Mouse (Mus musculus) forebrain, embryonic 14.5 days (tissue): ENCODE data around the gene Olfr6. TPM values are rescaled to one million over a fixed set of nuclear protein-coding genes. Genes with fewer than 3 reads are reported as not detected.
"Not testable (repeated sequence)": the region's sequence is repeated elsewhere in the genome, so short reads cannot be mapped to it uniquely, and the experiment has no call there.

Experiments
- ATAC-seq: fragments of 200-750 bp; cut with Nextera tagmentation; 2 replicates; pipeline ENCODE4 v1.8.0; 2017; ENCODE audit warnings: mild to moderate bottlenecking, moderate library complexity
- DNase-seq: peaks from one replicate; pipeline ENCODE4 v3.0.0-alpha.2; 2015; ENCODE audit warnings: low spot score
- H3K27ac ChIP-seq: fragments of 300-500 bp; sonication (generic); 2 replicates; pipeline ENCODE4 v1.5.1; 2014; ENCODE audit warnings: low read depth, mild to moderate bottlenecking, control low read depth, low read length, moderate library complexity
- H3K27me3 ChIP-seq: fragments of 300-500 bp; sonication (generic); replicated peaks from 2 replicates; pipeline ENCODE4 v1.6.1; 2014; ENCODE audit warnings: low read length, control low read depth, mixed read lengths; ENCODE audit not compliant: control insufficient read depth, insufficient read depth
- H3K36me3 ChIP-seq: fragments of 300-500 bp; sonication (generic); 2 replicates; pipeline ENCODE4 v1.6.1; 2014; ENCODE audit warnings: low read length, control low read depth; ENCODE audit not compliant: control insufficient read depth, insufficient read depth
- H3K4me1 ChIP-seq: fragments of 300-500 bp; sonication (generic); 2 replicates; pipeline ENCODE4 v1.6.1; 2014; ENCODE audit warnings: antibody characterized with exemption, low read length, control low read depth; ENCODE audit not compliant: control insufficient read depth, insufficient read depth
- H3K4me2 ChIP-seq: fragments of 300-500 bp; sonication (generic); 2 replicates; pipeline ENCODE4 v1.6.1; 2014; ENCODE audit warnings: mild to moderate bottlenecking, control low read depth, low read length
- H3K4me3 ChIP-seq: fragments of 300-500 bp; sonication (generic); 2 replicates; pipeline ENCODE4 v1.5.1; 2014; ENCODE audit warnings: low read depth, low read length, control low read depth
- H3K9ac ChIP-seq: fragments of 300-500 bp; sonication (generic); 2 replicates; pipeline ENCODE4 v1.6.1; 2014; ENCODE audit warnings: mild to moderate bottlenecking, low read length, control low read depth, moderate library complexity
- H3K9me3 ChIP-seq: fragments of 300-500 bp; sonication (generic); replicated peaks from 2 replicates; pipeline ENCODE4 v1.6.1; 2016; ENCODE audit warnings: low read length, control low read depth, mixed read lengths; ENCODE audit not compliant: control insufficient read depth
- WGBS: fragments of 180-500 bp; shearing (Covaris S2); extraction: QIAGEN DNeasy Blood & Tissue Kit; methylation state at CpG from one replicate; pipeline ENCODE4 v1.1.7; 2014; 5-methylcytosine and 5-hydroxymethylcytosine counted together
- polyA plus RNA-seq: library from polyadenylated mRNA; unstranded; fragments of >200 nt; fragmentation: Nextera tagmentation; extraction: Ambion mirVana; gene quantifications from 2 replicates; pipeline ENCODE4 v1.2.1, GENCODE M21; 2014

Gene Olfr6
- polyA plus RNA-seq, 1 experiment from 2014 or later: not detected

- DNase-seq, H3K9me3 ChIP-seq, H3K9ac ChIP-seq, ATAC-seq, H3K4me3 ChIP-seq, H3K4me2 ChIP-seq, H3K27me3 ChIP-seq, H3K36me3 ChIP-seq, H3K27ac ChIP-seq, H3K4me1 ChIP-seq: not testable (repeated sequence)
- WGBS: 91% methylated on average over 6 of the region's 7 CpGs
Observed at GRCm38 (mm10) chr7:106920961-106921360, 42.8 kb downstream of the Olfr6 start.

- Histone ChIP-seq H3K27ac (no peak within 1 kb of the TSS), H3K9ac (no peak within 1 kb of the TSS), H3K9me3 (no peaks in the 10 kb centered on the region), H3K4me3 (no peak within 1 kb of the TSS), H3K4me2 (no peak within 1 kb of the TSS), H3K36me3 (no peaks in the 10 kb centered on the region), H3K27me3 (no peaks in the 10 kb centered on the region), H3K4me1 (no peaks in the 10 kb centered on the region)
- DNase-seq (no peak), ATAC-seq (no peak)
- WGBS: 62% methylated on average over 2 of the region's 2 CpGs
Observed at GRCm38 (mm10) chr7:106907676-106908075, 56.1 kb downstream of the Olfr6 start, which contains the start of gene Olfr1532-ps1. Olfr1532-ps1 (plus strand) TSS chr7:106908001.

Other genes with a start within 250 kb of the Olfr6 start
- not detected in 2 replicates for gene Olfr695, start 247.5 kb downstream of the Olfr6 start, polyA plus RNA-seq
- not detected in 2 replicates for gene Olfr697, start 221.5 kb downstream of the Olfr6 start, polyA plus RNA-seq
- not detected in 2 replicates for gene Olfr698, start 208.5 kb downstream of the Olfr6 start, polyA plus RNA-seq
- not detected in 2 replicates for gene Olfr699, start 170.7 kb downstream of the Olfr6 start, polyA plus RNA-seq
- gene Olfr700, start 155.1 kb downstream of the Olfr6 start, polyA plus RNA-seq: not detected in 2 replicates
- not detected in 2 replicates for gene Olfr701, start 149.8 kb downstream of the Olfr6 start, polyA plus RNA-seq
- not detected in 2 replicates for gene Olfr702, start 130.0 kb downstream of the Olfr6 start, polyA plus RNA-seq
- not detected in 2 replicates for gene Olfr703, start 120.6 kb downstream of the Olfr6 start, polyA plus RNA-seq
- not detected in 2 replicates for gene Olfr704, start 100.8 kb downstream of the Olfr6 start, polyA plus RNA-seq
- not detected in 2 replicates for gene Olfr705, start 87.0 kb downstream of the Olfr6 start, polyA plus RNA-seq
- gene Olfr706, start 75.8 kb downstream of the Olfr6 start, polyA plus RNA-seq: not detected in 2 replicates
- gene Olfr707, start 62.7 kb downstream of the Olfr6 start, polyA plus RNA-seq: not detected in 2 replicates
- gene Olfr1532-ps1, start 55.9 kb downstream of the Olfr6 start, polyA plus RNA-seq: not detected in 2 replicates
- not detected in 2 replicates for gene Olfr709-ps1, start 31.7 kb downstream of the Olfr6 start, polyA plus RNA-seq
- not detected in 2 replicates for gene Olfr710, start 15.6 kb downstream of the Olfr6 start, polyA plus RNA-seq
- gene Olfr711, start 11.5 kb upstream of the Olfr6 start, polyA plus RNA-seq: not detected in 2 replicates
- gene Olfr2, start 42.1 kb upstream of the Olfr6 start, polyA plus RNA-seq: not detected in 2 replicates
- gene Olfr713, start 67.2 kb upstream of the Olfr6 start, polyA plus RNA-seq: not detected in 2 replicates
- not detected in 2 replicates for gene Olfr714, start 107.0 kb upstream of the Olfr6 start, polyA plus RNA-seq
- not detected in 2 replicates for gene Olfr17, start 129.3 kb upstream of the Olfr6 start, polyA plus RNA-seq
- not detected in 2 replicates for gene Olfr715b, start 146.4 kb upstream of the Olfr6 start, polyA plus RNA-seq
- not detected in 2 replicates for gene Olfr715, start 167.1 kb upstream of the Olfr6 start, polyA plus RNA-seq
- not detected in 2 replicates for gene Olfr716, start 174.4 kb upstream of the Olfr6 start, polyA plus RNA-seq
- gene Nlrp14, start 203.1 kb upstream of the Olfr6 start, polyA plus RNA-seq: not detected in 2 replicates
- not detected in 2 replicates for gene Rbmxl2, start 245.5 kb upstream of the Olfr6 start, polyA plus RNA-seq